In the genomic region with DNA sequence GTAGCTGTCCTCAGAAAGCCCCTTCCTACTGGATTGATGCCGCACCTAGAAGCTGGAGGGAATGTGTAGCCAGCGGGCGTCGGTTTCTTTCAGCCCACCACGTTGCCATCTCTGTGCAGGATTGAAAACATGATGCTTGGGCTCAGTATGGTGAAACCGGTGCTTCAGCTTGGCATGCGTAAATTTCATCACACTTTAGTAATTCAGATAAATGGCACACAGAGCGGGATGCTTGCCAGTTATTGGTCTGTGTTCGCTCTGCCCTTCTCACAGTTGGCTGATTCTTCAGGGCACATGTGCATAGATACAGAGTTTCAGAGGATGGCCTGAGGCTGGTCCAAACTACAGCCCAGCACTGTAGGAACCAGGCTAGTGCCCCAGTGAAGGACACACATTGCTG, we compare ENCODE assay signal across 11 mouse cellular contexts. TPM values are rescaled to one million over a fixed set of nuclear protein-coding genes. Genes with fewer than 3 reads are reported as not detected.
DNase-seq lines count a peak whose midpoint lies in the region; ATAC-seq and TF ChIP-seq lines count a peak whose summit lies in the region.
"Had no signal": no experiment of that assay in that cellular context is flagged by ENCODE, and none has a peak within 500 bp of the region (broad histone marks: within the 10 kb centered on the region; RNA-seq: fewer than 3 reads in every experiment).

No protein-coding gene starts in this region.

- no peak overlapping the region for H3K4me3 ChIP-seq in forebrain, embryonic 14.5 days (ENCODE audit: low read depth, low read length)
- no peak overlapping the region for H3K4me3 ChIP-seq in forebrain, embryonic 12.5 days (replicated peaks)
- H3K4me3 ChIP-seq in layer of hippocampus, adult 2 months: no peak overlapping the region
- no peak overlapping the region for H3K4me3 ChIP-seq in hindbrain, embryonic 16.5 days (ENCODE audit: low read length)

- no peak overlapping the region for H3K9ac ChIP-seq in forebrain, embryonic 14.5 days (ENCODE audit: low read length)
- no peak overlapping the region for H3K9ac ChIP-seq in forebrain, embryonic 12.5 days
- no peak overlapping the region for H3K9ac ChIP-seq in hindbrain, embryonic 16.5 days (ENCODE audit: low read depth, low read length)
- H3K9ac ChIP-seq: liver, embryonic 14.5 days had no signal

- H3K27me3 ChIP-seq in forebrain, embryonic 14.5 days (replicated peaks; ENCODE audit: control insufficient read depth, insufficient read depth, low read length): no peaks in the 10 kb centered on the region
- no peaks in the 10 kb centered on the region for H3K27me3 ChIP-seq in forebrain, embryonic 12.5 days
- H3K27me3 ChIP-seq in hindbrain, embryonic 16.5 days (replicated peaks; ENCODE audit: control insufficient read depth, insufficient read depth, low read length): no peaks in the 10 kb centered on the region

- peaks cover 23% of the 10 kb centered on the region for H3K4me1 ChIP-seq in forebrain, embryonic 14.5 days (ENCODE audit: control insufficient read depth, insufficient read depth, low read length)
- peaks cover 32% of the 10 kb centered on the region for H3K4me1 ChIP-seq in forebrain, embryonic 12.5 days
- peaks cover 36% of the 10 kb centered on the region for H3K4me1 ChIP-seq in hindbrain, embryonic 16.5 days (ENCODE audit: control insufficient read depth, insufficient read depth, low read depth, low read length)

- H3K9me3 ChIP-seq in forebrain, embryonic 14.5 days (replicated peaks; ENCODE audit: control insufficient read depth, low read length): no peaks in the 10 kb centered on the region
- H3K9me3 ChIP-seq in forebrain, embryonic 12.5 days: no peaks in the 10 kb centered on the region
- no peaks in the 10 kb centered on the region for H3K9me3 ChIP-seq in hindbrain, embryonic 16.5 days (ENCODE audit: control insufficient read depth, low read length)

- ATAC-seq in forebrain, embryonic 14.5 days: peak; percentile 24; the same call in 1 of the 2 replicates
- ATAC-seq in forebrain, embryonic 12.5 days (ENCODE audit: low FRiP score): no peak
- ATAC-seq in hindbrain, embryonic 16.5 days: peak; percentile 37; the same call in 1 of the 2 replicates

- 68% methylated on average over 9 of the region's 9 CpGs for WGBS in forebrain, embryonic 14.5 days
- WGBS in forebrain, embryonic 12.5 days: 89% methylated on average over 9 of the region's 9 CpGs
- WGBS in hindbrain, embryonic 16.5 days: 64% methylated on average over 9 of the region's 9 CpGs

- H3K27ac ChIP-seq in forebrain, embryonic 14.5 days (ENCODE audit: low read depth, low read length): peak overlapping the region; percentile 23; the same call in 1 of the 2 replicates
- no peak overlapping the region for H3K27ac ChIP-seq in forebrain, embryonic 12.5 days
- H3K27ac ChIP-seq in layer of hippocampus, adult 2 months: peak overlapping the region; percentile 48; the same call in 1 of the 2 replicates
- H3K27ac ChIP-seq in hindbrain, embryonic 16.5 days (ENCODE audit: low read depth, low read length): peak overlapping the region; percentile 14
- H3K27ac ChIP-seq: liver, embryonic 14.5 days had no signal

- peak; percentile 52 for DNase-seq in forebrain, embryonic 14.5 days (ENCODE audit: low spot score)
- DNase-seq in layer of hippocampus, adult 2 months (ENCODE audit: low spot score in 2 of 2): peak in 1 of 2 experiments; percentile 30
- DNase-seq in layer of hippocampus, postnatal 36 days: no peak
- DNase-seq in NIH3T3 (ENCODE audit: low read depth): peak; percentile 75
- no peak for DNase-seq in spleen, adult 12 weeks (ENCODE audit: low spot score)
- no peak for DNase-seq in cerebellum, adult 11 months
- DNase-seq: embryo, embryonic 11 days; kidney, adult 18-20 months had no signal

- TF ChIP-seq CTCF in layer of hippocampus, adult 2 months (conservative IDR thresholded peaks at IDR 0.05): no peak

- H3K36me3 ChIP-seq in forebrain, embryonic 14.5 days (ENCODE audit: control insufficient read depth, insufficient read depth, low read length): 0 out of 2 replicates have a peak, but pooled peaks cover 2% of the 10 kb centered on the region
- 0 out of 2 replicates have a peak, but pooled peaks cover 4% of the 10 kb centered on the region for H3K36me3 ChIP-seq in forebrain, embryonic 12.5 days (replicated peaks)
- H3K36me3 ChIP-seq in hindbrain, embryonic 16.5 days (ENCODE audit: control insufficient read depth, insufficient read depth, low read length): no peaks in the 10 kb centered on the region

- H3K4me2 ChIP-seq in forebrain, embryonic 14.5 days (ENCODE audit: low read length): no peak overlapping the region
- H3K4me2 ChIP-seq in forebrain, embryonic 12.5 days: no peak overlapping the region
- H3K4me2 ChIP-seq in hindbrain, embryonic 16.5 days (ENCODE audit: low read length): no peak overlapping the region

RNA-seq across cellular contexts. Expression of a gene that starts 53.1 kb away (rescaled TPM):
- polyA plus RNA-seq in forebrain, embryonic 14.5 days (2014; fragmentation: Nextera tagmentation; extraction: Ambion mirVana): 79.1 and 85.0 TPM in 2 replicates
- 62.0 and 63.4 TPM in 2 replicates for polyA plus RNA-seq in forebrain, embryonic 12.5 days (2016; fragmentation: Nextera tagmentation; extraction: Ambion mirVana)
- total RNA-seq in layer of hippocampus, adult 2 months (2021): 100 to 1,000 TPM; 127 to 130 TPM
- 100 to 1,000 TPM; 137 to 141 TPM for total RNA-seq in layer of hippocampus, postnatal 36 days (2021)
- polyA plus RNA-seq in hindbrain, embryonic 16.5 days (2015; fragmentation: Nextera tagmentation; extraction: Ambion mirVana): 74.1 and 74.9 TPM in 2 replicates

Comparison
In these comparisons a context has a peak if more than half of its experiments do, and no peak if none do; other contexts are left out.
1. DNase-seq: peak in forebrain, embryonic 14.5 days (single experiment) and NIH3T3 (single experiment); none in layer of hippocampus, postnatal 36 days (0 of 2), spleen, adult 12 weeks (single experiment) and cerebellum, adult 11 months (single experiment).